Mouse (Mus musculus) adrenal gland, postnatal 25 days (tissue): ENCODE data around the gene Kl. TPM values are rescaled to one million over a fixed set of nuclear protein-coding genes. Genes with fewer than 3 reads are reported as not detected.

Experiments
- DNase-seq: peaks from one replicate; pipeline ENCODE4 v3.0.0; 2021; ENCODE audit warnings: mixed read lengths
- total RNA-seq: library from RNA; stranded (reverse); gene quantifications from 2 replicates; pipeline ENCODE4 v1.2.3, GENCODE M21; 2021

The Kl gene
- total RNA-seq, 1 experiment from 2014 or later, result 0.12 TPM

DNA sequence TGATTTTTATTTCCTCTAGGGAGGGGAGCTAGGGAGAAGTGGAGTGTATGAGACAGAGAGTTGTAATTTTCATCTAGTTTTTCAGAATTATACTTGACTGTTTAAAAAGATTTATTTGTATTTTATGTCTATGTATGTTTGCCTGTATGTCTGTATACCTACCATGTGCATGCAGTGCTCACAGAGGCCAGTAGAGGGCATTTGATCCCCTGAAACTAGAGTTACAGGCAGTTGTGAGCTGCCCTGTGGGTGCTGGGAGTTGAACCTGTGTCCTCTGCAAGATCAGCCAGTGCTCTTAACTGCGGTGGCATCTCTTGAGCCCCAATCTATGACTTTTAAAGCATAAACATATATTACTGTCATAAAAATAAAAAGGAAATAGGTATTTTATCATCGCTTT lies 15.5 kb downstream of the Kl start:
- DNase-seq, result no peak

DNA sequence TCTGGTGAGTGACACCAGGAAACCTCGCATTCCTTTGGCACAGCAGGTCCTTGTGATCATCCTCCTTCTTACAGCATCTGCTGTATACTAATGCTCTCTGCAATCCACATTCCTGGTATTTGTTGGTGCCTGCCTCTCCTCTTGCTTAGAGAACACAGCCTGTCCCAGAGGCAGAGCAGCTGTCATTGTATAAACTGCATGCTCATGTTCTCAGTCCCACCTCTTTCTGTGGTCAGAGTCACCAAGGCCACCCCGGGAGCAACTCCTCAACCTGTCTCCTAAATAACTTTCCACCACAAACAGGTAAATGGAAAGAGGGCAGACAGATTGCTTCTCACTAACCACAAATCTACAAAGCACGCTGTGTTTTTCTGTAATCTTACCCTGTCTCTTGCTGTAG lies 18.1 kb downstream of the Kl start:
- no peak for DNase-seq

DNA sequence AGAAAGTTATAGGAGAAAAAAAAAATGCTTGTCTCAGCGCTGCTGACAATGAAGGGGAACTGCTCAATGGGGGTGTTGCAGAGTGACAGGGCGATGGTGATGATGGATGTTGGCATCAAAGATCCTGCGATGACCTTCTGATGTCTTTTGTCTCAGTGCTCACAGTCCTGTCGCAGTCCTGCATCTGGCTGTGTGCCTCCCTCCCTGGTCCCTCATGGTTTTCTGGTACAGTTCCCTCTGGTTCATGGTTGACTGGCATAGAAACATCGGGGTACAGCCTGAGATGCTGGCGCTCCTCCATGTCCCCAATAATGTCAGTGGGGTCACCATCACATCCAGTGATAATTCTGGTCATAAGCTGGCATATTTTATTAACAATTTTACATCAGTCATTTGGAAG lies 18.7 kb downstream of the Kl start:
- no peak for DNase-seq

DNA sequence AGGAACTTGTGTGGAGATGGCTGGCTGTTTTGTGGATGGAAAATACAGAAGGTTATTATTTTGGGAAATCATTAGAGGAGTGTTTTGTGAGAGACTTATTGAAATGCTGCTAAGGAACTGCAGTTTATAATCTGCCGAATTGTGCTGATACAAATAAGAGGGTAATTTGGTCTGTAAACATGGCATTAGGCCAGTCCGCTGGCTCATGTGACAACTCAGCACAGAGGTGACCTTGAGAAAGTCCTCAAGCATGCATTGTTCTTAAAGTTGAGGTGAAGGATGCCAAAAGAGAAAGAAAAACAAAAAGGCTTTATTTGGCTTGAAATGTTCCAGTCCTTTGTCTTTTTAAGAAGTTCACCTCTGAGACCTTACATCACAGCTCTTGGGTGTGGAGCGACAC lies 21.8 kb downstream of the Kl start:
- peak; percentile 7 for DNase-seq

DNA sequence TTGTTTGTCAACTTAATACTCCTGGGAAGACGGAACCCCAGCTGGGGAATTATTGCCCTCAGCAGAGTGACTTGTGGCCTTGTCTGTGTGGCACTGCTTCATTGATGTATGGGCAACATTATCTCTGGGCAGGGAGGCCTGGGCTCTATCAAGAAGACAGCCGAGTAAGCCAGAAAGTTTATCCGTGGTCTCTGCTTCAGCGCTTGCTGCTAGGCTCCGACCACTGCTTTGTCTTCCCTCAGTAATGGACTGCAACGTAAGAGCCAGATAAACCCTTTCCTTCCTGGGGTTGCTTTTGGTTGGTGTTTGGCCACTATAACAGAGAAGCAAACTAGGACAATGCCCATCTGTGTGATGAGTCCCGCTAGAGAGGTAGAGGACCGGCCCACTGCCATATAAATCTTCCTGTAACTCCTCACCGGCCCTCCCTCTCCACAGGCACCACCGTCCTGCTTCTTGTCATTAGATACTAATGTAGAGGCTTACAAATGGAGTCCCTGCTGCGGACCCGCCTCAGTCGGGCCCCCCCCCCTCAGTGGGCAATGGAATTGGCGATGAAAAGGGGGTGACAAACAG lies 25.1 kb downstream of the Kl start:
- no peak for DNase-seq

DNA sequence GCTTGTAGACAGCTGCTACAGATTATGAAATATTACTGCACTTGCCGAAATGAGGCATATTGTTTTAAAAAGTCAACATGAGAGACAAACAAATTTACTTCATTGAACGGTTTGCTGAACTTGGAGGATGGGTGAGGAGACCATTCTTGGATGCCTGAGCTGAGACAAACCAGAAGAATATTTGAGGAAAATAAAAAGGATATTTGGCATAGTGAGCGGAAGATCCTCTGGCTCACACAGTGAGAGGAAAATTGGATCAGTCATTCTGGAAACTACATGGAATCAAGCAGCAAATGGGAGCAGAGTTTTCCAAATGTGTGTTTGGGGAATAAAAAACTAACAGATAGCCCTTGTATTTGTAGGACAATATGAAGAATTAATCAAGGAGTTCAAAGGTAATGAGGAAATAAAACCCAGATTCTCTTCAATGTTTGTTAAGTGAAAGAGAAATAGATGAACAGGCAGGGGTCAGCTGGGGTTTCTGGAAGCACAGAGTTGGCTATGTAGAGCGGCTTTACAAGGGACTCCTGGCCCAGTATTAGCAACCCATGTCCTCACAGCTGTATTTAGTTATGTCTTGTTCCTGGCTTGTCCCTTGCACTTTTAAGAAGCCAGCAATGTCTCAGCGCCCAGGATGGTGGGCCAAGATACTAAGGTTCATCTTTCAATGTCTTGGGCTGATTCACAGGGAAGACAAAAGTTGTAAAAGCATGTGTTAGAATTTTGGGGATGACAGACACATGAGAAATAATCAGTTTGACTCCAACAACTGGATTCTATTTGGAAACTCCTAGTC lies 27.1 kb downstream of the Kl start:
- no peak for DNase-seq

DNA sequence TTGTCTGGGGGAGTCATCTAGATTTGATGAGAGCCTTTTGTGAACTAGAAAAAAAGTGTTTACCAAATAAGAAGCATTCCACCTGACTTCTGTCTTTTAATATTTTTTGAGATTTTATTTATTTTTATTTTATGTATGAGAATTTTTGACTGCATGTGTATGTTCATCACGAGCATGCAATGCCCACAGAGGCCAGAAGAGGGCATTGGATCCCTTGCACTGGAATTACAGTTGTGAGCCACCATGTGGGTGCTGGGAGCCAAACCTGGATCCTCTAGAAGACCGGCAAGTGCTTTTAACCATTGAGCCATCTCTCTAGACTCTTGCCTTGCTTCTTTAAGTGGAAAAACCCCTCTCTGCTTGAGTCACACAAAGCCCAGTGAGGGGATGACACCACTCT lies 29.7 kb downstream of the Kl start:
- DNase-seq, result no peak

DNA sequence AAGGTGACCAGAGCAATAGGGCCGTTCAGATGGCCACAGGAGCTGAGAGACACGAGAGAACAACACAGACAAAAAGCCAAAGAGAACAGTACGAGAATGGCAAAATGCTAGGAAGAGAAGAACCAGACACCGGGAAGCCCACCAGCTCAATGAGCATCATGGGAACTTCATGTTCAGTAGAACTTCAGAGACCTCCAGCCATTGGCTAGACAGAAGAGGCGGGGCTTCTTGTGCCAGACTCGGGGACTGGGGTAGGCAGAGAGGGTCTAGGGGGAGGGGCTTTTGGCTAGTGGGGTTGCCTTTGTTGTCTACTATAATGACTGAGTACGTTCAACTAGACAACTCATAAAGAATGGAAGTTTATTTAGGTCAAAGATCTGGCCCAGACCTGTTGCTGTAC lies 41.7 kb downstream of the Kl start:
- no peak for DNase-seq

DNA sequence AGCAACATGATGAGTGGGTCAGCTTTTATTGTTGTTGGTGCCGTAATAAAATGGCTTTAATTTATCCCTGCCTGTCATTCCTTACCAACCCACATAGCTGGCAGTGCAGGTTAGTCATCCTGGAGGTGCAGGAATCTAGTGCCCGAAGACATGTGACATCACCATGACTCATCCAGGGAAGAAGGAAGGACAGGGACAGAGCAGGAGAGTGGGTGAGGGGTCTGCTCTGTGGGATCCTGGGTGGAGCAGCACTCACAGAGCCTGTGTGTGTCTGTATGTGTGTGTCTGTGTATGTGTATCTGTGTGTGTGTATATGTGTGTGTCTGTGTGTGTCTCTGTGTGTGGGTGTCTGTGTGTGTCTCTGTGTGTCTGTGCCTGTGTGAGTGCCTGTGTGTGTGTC lies 44.2 kb downstream of the Kl start:
- peak; percentile 11 for DNase-seq

DNA sequence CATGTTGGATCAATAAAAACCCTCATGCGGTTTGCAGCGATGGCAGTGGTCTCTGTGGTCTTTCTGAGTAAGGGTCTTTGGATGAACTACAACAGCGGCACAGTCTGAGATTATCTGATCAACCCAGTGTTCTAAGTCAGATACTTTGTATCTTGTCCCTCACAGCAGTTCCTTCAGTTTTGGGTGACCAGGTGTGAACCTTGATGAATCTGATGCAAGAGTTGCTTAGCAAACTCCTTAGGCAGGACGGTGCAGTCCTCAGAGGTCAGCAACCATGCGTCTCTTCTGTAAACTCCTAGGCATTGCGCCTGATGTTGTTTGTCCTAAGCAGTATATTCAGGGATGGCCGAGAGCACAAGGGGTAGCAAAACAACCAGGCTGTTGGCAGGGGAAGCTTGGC lies 48.7 kb downstream of the Kl start:
- no peak for DNase-seq

DNA sequence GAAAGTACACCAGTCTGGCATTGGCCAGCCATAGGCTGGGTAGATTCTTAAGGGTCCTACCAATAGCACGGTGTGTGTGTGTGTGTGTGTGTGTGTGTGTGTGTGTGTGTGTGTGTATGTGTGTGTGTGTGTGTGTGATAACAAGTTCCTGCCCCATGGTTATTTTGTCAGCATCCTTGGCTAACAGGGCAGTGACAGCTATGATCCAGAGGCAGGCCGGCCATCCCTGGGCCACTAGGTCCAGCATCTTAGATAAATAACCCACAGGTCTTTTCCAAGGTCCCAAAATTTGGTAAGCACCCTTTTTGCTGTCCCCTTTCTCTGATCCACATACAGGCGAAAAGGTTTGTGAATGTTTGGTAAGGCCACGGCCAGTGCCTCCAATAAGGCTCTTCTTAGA lies 49.6 kb downstream of the Kl start:
- no peak for DNase-seq

DNA sequence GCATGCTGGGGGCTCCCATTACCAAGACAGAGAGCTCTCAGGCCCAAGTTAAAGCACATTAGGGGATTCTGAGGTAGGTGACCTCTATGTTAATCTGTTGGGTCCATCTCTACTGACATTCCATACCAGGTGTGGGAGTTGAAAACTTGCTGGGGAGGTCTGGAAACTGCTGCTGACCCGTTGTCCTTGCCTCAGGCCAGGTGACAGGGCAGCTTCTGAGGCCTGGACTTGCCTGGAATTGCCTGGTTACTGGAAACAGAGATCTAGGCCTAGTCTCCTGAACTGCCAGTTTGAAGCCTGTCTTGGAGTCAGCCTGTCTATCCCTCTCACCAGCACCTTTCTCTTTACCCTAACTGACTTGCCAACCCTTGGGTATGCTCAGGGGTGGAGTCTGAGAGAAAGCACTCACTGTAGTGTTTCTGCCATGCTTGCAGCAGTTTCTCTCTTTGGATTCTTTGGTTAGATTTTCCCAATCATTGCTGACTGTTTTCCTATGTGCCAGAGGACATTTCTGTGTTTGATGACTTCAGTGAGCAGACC lies 51.9 kb downstream of the Kl start:
- DNase-seq, result no peak

DNA sequence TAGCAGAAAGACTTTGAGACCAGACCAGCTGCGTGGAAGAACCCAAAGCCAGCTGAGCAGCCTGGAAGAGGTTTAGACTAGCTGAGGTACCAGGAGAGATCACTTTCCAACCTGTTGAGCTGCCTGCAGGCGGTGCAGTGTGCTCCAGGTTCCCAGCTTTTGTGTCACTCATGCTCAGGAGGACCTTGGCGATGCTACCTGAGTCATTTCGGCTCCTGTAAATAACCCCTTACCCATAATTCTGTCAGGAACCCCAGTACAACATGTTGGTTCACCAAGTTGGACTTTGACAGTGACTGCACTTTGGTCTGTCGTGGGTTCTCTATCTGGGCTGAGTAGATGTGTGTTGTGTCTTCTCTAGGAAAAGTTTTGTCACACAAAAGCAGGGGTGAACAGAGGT lies 66.0 kb downstream of the Kl start:
- DNase-seq, result no peak

DNA sequence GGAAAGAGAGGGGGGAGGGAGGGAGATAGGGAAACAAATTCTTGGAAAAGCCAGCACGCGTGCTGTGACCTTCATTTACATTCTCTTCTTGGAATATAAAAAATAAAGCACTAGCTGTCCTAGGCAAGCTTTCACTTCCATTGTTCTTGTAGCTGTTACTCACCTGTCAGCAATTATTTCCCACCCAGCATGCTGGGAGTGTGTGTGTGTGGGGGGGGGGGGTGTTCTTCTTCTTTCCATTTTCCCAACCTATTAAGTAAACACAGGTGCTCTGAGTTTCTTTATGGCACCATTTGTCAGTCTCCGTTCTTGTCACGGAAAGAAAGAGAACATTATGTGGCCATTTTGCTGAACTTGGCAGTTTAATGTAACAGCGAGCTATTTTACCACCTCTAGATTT lies 66.6 kb downstream of the Kl start:
- no peak for DNase-seq

DNA sequence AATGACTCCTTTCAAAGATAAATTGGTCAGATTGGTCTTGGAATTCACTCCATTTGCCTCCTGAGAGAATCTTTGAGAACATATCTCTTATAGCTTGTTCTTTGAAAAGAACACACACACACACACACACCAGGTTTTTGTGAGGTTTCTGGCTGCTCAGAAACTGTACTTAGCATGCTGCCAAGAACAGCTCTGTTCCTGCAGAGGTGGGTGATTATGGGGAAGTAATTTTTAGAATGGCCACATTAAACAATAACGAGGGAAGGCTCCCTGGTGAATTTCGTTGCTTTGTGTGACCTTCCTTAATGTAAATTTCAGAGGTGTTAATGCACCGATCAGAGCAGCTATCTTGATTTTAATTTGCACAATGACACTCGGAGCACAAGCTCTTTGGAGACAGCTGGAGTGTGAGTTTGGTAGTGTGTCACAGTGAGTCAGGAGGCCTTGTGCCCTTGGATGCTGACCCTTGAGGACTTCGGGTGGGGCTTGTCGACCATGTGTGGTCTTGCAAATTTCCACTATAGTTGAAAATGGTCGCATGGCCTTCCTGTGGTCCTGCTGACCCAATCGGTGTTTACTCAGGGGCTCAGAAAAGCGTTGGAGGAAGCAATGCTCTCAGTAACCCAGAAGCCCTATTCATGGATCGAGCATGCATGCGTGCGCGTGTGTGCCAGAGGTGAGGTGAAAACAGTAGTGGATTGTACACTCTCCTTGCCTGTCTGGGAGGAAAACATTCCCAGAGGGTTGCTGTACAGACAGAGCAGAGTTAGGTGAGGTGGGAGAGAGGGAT lies 67.8 kb downstream of the Kl start:
- no peak for DNase-seq

DNA sequence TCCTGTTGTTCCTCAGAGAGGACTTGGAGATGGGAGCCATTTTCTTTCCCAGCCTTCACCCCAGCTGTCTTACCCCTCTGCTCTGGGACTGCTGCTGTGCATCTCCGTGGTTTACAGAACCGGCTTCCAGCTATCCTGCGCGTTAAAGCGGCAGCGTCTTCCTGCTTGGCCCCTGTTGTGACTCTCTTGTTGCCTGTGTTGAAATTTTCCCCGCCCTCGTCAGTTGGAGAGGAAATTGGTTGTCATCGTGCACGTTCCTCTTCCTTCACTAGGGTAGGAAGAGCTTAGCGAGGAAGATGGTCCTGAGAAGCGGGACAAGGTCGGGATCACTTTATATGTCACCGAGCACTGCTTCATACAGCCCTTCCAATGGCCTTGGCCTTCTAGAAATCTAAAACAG lies 68.4 kb downstream of the Kl start:
- DNase-seq, result no peak

DNA sequence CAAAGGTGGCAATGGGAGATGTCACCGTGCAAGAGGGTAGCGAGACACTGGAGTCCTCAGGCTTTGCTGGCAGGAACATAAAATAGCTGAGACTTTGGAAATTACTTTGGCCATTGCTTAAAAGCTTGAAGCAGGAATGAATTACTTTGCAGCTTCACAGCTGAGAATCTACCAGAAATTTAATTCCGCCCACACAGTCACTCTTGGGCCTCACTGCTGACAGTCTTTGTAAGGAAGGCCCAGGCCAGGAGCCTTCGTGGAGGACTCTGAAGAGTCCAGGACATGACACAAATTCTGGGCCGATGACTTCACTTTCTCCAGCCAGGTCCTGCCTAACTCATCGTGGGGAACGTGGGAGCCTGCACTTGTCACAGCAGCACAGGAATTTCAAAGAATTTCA lies 69.6 kb downstream of the Kl start:
- DNase-seq, result no peak

DNA sequence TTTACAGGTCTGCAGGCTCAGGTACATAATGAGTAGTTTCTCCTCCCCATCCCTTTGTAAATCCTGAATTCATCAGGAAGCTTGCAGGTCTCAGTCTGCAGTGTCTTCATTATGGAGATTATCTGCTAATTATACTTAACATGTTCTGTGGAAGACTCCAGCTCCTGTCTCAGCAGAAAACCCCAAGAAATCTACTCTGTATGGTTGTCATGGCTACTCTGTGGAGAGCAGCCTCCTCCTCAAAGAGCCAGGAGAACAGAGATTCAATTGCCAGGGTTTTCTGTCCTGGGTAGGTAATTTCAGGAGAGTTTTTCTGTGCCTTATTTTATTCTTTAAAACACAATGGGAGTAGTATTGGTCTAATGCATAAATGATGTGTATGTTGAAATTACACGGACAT lies 70.5 kb downstream of the Kl start:
- no peak for DNase-seq

DNA sequence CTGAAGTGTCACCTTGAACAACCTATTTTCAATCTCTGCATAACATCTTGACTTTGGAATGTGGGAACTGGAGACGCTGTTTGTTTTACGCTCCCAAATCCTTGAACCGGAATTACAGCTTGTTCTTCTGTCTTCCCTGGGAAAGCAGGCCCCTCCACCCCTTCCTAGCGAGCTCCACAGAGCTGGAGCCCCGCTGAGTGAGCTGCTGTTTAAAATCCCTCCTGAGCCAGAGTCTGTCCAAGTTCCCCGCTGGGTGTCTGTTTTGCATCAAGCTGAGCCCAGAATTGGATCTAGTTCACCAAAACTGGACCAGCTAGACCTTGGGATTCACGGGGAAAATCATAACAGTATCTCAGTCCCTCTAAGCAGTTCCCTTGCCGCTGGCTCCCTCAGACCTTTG lies 71.1 kb downstream of the Kl start:
- DNase-seq, result no peak

DNA sequence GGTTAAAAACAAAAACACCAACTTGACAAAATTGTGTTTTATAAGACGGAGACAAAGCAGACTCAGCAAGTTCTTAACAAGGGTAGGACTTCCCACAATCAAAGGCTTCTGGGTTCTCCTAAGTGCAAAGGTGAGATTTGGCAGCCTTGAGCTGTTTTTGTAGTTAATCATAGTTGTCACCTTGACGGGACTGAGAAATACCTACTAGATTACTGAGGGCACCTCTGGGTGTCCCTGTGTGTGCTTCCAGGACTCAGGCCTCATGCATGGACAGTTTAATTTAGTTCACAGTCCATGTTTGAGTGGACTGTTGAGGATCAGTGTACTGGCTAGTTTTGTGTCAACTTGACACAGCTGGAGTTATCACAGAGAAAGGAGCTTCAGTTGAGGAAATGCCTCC lies 72.1 kb downstream of the Kl start:
- DNase-seq, result no peak

DNA sequence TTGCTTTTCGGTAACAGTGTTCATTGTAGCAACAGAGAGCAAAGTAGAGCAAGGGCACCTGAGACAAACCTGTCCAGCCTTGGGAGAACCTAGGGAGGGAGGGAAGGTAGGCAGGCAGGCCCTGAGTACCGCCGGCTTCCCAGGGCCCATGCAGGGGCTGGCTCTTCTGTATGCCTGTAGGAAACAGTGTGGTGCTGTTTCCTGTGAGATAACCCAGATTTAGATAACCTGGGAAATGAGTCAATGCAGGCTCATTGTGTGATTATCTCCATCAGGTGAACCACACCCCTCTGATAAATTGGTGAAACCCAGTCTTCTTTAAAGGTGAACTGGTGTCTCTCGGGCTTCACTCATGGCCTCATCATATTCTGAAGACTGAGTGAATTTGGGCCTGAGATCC lies 73.7 kb downstream of the Kl start:
- no peak for DNase-seq

DNA sequence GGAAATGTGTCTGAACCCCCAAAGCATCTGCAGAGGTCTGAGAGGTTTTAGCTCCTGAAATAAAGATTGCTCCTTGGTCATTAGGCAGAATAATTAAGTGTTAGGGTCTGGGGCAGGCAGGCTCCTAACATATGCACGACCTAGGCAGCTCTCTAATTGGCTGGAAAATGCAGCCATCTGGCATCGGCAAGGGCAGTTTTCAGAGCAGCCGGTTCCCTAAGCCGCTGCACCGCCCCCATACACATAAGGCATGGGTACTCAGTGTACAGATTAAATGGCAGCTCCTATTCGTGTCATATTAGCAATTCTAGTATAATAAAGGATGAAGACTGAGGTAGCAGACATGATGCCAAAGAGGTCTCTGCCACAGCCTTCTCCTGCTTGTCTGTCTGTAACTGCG lies 74.8 kb downstream of the Kl start:
- DNase-seq, result no peak

DNA sequence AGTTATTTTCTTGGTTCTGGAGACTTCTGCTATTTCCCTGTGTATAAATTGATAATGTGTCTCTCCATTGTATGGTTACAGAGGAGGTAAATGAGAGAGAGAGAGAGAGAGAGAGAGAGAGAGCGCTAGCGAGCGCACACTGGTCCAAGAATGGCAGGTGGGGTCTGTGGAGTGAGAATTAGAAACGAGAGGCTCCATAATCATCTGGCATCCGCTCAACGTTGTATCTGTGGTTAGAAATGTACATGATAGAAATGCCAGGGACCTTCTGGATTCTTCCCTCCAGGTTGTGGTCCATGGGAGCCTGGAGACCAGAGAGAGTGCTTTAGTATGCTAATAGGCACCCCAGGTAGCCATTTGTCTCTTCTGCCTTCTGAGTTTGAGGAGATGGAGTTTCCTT lies 76.5 kb downstream of the Kl start:
- DNase-seq, result no peak
